Mouse (Mus musculus): Measurements from ENCODE around the gene Mlxipl.
A peak's percentile ranks its signal among the peaks of the same experiment; 100 is the strongest.
"Not testable (repeated sequence)": the region's sequence is repeated elsewhere in the genome, so short reads cannot be mapped to it uniquely, and the experiment has no call there.

Gene Mlxipl

DNA sequence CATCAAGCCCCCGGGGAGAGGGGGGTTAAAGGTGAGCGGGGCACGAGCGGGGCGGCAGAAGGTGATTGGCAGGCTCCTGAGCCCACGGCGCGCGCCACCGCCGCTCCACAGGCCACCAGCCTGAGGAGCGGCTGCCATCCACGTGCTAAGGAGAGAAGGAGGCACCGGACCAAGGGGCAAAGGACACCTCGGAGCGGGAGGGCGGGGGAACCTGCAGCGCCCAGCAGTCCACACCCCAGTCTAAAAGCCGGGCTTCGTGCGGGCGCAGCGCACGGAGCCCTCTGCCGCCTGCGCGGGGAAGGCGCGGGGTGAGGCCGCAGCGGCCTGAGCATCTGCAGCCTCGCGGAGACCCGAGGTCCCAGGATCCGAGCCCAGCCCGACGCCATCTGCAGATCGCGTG, at the start of gene Mlxipl:
TSS of gene Mlxipl (plus strand) at position 238 of the 400 bp plus-strand sequence.
- peak; percentile 84 for DNase-seq

DNA sequence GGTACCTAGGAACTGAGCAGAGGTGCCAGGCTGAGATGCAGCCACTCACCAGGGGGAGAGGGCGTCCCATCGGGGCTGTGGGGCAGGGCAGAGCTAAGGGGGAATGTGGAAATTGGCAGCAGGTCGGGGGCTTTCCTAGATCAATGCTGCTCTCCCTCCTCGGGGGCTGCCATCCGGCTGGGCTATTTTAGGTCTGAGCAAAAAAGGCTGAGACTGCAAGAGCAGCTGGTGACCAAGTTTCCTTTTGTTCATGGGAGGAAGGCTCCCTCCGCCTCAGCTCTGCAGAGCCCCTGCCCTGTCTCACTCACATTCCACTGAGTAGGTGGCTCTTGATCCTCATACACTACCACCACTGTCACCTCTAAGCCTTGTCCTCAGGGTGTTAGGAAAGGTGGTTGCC, 49.6 kb upstream of the Mlxipl start:
- no peak for DNase-seq

DNA sequence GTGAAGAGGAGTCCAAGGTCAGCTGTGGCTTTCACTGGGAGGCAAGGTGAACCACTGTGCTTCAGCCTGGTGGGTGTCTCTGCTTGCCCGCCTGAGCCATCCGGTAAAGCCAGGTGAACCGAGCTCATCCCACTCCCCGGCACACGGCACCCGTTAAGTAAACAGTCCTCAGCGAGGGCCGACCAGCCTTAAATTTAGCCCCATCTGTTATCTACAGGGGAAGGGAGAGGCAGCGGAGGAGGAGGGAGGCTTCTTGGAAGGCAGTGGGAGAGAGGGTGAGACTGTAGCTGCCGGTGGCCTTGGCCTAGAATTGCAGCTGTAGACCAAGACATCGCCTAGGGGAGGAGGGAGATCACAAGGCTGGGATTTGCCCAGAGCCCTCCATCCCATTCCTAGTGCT, 48.9 kb upstream of the Mlxipl start:
- no peak for DNase-seq

DNA sequence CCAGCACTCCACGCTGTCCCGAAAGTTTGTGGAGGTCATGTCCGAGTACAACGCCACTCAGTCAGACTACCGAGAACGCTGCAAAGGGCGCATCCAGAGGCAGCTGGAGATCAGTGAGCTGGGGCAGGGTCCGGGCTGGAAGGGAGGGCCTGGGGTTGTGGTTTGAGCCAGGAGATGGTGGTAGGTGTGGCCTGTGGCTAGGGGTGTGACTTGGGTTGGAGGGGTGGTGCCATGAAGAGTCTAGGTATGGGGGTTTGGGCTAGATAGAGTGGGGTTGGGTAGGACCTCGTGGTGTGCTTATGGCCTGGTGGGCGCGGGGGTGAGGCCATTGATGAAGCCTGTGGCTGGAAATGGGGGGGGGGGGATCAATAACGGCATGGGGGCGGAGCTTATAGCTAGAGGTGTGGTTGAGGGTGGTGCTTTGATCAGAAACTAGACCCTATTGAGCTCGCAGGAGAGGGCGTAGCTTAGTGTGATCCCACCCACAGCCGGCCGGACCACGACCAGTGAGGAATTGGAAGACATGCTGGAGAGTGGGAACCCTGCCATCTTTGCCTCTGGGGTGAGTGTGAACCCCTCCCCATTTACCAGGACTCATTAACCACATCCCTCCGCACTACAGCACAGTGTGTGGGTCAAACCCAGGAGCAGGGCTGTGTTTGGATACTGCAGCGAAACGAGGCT, 47.4 kb upstream of the Mlxipl start:
- no peak for DNase-seq

DNA sequence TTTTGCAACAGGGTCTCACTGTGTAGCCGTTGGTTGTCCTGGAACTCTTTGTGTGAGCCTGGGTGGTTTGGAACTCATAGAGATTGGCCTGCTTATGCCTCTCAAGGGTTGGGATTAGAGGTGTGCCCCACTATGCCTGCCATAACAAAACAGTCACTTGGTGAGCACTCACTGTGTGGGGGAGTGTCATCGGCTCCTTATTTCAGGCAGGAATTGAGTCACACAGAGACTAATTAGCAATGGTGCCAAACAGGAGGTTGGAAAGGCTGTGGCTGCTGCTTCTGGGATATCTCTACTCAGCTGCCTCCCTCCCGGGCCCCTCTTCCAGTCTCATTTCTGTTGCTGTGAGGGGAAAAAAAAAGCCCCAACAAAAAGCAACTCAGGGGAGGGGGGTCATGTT, 45.1 kb upstream of the Mlxipl start:
- no peak for DNase-seq

DNA sequence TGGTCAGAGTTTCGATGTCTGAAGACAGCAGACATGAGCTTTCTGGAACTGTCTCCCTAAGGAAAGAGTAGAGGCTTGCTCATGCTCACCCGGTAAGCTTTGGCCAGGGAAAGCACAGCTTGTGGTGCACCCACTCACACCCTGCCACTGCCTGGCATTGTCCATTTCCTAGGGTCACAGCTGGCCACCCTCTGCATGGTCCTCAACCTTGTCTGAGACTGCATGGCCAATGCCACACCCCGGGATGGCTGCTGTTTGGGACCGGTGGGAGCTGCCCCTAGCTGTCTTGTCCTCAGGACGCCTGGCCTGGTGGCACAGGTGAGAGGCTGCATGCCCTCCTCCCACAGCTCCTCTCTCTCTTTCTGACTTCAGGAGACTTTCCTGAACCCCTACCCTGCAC, 41.2 kb upstream of the Mlxipl start:
- no peak for DNase-seq

DNA sequence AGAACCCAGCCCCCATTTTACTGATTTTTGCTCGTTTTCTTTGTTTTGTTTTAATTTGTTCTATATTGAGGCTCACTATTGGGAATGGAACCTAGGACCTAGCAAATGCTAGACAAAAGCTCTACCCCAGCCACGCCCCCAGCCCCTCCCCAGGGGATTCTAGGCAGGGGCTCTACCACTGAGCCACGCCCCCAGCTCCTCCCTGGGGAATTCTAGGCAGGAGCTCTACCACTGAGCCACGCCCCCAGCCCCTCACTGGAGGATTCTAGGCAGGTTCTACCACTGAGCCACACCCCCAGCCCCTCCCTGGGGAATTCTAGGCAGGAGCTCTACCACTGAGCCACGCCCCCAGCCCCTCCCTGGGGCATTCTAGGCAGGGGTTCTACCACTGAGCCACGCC, 40.4 kb upstream of the Mlxipl start:
- not testable (repeated sequence) for DNase-seq

DNA sequence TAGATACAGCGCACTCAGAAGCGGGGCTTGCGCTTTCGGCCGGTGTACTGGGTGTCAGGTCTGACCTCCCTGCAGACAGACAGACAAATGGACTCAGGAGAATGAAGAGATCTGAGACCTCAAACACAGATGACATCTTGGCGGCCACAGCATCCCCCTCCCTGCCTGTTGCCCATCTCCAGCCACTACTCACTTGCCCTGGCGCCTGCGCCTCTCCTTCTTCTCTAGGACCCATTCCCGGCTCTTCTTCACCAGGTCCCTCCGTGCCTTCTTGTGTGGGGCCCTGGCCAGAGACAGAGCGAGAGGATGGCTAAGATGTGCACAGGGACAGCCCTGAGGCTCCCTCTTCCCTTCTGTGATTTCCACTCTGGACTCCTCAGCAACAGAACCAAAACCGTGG, 36.3 kb upstream of the Mlxipl start:
- no peak for DNase-seq

DNA sequence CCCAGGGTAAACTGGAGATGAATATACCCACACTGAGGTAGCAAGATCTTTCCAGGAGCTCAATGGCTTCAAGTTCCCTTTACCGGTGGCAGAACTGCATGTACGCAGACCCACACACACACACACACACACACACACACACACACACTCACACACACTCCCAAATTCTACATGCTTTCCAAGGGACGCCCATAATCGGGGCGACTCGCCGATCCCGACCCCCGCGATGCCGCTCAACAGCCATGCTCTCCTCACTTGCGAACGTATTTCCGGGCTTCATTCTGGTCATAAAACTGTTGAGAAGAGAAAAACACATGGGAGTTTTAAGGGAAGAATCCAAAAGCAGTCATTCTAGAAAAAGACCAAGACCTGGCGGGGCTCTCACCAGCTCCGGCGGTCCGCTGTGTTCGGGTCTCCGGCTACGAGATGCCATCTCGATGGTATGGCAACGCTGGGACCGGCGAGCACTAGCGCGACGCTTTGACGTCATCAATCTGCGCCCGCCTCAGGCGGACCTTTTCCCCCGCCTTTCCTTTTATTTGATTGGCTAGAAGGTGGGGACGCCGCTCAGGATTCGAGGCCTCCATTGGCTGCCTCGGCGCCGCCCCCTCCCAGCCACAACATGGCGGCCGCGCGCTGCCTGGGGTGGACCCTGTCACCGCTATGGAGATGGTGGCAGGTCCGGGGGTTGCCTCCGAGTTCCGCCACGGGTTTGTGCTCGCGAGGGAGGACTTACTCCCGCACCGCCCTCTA, 25.9 kb upstream of the Mlxipl start, which contains the start of gene Dnajc30:
TSS of gene Dnajc30 (plus strand) at position 574 of the 753 bp plus-strand sequence.
- DNase-seq: peak; percentile 98

DNA sequence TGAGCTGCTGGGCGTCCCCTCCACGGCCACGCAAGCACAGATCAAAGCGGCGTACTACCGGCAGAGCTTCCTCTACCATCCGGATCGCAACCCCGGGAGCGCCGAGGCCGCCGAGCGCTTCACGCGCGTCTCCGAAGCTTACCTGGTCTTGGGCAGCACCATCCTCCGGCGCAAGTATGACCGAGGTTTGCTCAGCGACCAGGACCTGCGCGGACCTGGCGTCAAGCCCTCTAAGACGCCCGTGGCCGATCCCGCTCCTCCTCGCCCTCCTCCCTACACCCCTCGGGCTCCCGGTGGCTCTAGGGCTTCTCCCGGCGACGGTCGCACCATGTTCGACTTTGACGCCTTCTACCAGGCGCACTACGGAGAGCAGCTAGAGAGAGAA, 25.3 kb upstream of the Mlxipl start:
- DNase-seq: no peak

DNA sequence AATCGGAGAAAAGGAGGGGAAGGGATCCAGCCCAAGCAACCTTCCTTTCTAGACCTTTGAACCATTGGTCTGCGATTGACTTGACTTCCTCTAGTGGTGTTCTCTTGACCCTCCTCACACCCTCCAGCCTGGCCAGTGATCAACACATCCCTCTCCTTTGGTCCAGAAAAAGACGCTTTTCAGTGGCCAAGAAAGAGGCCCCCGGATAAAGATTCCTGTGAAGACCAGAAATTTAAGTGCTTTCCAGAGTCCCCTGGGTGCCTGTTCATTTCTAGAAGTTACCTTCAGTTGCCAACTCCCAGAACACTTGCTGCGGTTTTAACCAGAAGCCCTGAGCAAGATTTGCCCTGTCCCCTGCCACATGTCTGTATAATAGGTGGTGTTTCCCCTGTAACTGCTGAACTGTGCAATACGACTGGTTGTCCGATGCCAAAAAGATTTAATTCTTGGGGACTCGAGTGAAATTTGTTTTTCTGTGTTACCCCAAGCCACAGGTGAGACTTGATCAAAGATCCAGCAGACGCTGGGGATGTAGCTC, 24.7 kb upstream of the Mlxipl start, which contains the start of gene Bud23:
TSS of gene Bud23 (minus strand) at position 51 of the 538 bp plus-strand sequence.
- DNase-seq: not testable (repeated sequence)

DNA sequence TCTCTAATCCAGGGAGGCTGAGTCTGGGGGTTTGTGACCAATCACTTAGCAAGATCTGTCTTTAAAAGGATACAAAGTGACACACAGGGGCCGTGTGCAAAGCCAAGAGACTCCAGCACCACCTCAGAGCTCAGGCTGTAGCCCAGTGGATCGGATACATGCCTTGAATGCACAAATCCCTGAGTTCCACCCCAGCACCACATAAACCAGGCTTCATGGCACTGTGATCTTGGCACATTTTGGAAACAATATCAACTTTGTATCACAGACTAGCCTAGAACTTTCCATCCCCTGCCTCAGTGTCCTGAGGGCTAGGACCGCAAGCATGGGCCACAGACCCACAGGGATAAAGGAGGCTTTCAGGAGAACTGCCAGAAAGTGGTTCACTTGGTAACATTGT, 23.7 kb upstream of the Mlxipl start:
- no peak for DNase-seq

DNA sequence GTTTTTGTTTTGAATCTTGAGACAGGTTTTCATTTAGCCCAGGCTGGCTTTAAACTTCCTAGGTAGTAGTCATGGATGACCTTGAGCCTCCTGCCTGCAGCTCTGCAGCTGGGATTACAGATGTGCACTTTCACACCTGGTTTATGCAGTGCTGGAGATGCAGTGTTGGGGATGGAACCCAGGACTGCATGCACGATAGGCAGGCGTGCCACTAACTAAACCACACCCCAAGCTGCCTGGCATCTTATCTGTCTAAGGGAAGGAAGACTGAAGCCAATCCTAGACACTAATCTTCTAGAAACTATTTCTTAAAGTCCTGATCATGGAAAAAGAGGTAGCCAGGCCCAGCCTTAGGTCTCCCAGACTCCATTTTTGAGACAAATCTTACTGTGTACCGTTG, 19.2 kb upstream of the Mlxipl start:
- DNase-seq: no peak

DNA sequence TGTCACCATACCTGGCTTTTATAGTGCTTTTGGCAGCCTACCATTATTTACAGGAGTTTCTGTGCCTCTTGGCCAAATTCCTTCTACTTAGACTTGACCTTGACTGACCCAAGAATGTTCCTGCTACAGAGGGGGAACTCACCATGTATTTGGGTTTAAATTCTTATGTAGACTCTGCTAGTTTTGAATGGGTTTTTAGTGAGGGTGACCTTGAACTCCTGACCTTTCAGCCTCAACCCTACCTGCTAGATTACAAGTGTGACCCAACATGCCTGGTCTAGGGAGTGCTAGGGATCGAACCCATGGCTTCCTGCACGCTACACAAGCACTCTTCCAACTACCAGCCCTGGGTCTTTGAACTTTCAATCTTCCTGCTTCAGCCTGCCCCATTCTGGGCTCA, 17.6 kb upstream of the Mlxipl start:
- DNase-seq: no peak

DNA sequence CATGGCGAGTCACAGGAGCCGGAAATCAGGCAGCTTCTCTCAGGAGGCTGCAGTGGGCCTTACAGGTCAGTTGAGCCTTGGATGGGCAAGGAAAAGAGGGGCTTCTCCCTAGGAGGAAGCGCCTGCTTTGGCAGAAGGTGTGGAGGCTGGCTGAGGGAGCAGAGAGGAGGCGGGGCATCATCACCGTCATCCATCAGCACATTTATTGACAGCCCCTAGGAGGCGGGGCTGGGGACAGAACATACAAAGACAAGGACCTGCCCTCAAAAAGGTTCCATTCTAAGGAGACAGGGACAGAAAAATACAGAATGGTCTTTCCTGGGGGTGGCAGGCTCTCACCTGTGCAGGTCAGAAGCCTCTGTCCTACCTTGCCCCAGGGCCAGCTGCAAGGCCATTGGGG, 17.0 kb upstream of the Mlxipl start:
- DNase-seq: no peak

DNA sequence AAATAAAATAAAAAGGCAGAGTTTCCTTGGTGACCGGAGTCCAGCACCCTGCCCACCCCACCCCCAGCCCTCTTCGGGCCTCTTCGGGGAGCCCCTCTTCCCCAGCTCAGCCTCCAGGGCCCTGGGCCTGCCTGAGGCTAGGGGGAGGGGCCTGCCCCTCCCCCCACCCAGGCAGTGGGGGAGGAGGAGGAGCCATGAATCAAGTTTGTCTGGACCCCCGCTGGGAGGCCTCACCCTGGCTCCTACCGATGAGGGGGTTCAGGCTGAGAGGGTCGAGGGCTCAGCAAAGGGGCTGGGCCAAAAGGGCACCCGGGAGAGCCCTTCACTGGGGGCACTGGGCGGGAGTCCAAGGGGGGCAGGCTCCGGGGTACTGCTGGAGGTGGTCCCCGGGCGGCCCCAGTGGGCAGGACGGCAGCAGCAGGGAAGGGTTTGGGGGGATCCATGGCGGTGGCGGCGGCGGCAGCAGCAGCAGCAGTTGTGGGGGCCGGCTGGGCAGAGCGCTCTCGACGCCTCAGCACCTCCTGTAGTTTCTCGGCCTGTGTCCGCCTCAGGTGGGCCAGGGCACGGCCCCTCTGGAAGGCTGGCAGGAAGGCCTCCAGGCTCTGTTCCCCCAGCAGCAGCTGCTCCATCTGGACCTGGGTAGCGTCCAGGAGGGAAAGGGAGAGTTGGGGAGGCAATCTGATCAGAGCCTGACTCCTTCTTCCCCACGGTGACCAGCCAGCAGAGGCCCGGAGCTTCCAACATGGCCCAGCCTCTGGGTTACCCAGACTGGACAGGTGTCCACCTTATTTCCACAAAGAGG, 16.1 kb upstream of the Mlxipl start:
- DNase-seq: no peak

DNA sequence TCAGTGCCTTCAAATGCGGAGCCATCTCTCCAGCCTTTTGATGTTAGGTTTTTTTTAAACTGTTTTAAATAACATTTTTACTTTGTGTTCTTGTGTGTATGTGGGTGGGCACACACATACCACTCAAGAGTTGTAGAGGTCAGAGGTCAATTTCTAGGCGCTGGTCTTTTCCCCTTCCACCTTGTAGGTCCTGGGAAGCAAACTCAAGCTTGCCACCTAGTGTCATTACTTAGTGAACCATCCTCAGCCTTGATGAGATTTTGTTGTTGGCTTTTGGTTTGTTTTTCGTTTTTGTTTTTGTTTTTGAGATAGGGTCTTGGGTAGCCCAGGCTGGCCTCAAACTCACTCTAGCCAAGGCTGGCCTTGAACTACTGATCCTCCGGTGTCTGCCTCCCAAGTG, 14.0 kb upstream of the Mlxipl start:
- DNase-seq: no peak

DNA sequence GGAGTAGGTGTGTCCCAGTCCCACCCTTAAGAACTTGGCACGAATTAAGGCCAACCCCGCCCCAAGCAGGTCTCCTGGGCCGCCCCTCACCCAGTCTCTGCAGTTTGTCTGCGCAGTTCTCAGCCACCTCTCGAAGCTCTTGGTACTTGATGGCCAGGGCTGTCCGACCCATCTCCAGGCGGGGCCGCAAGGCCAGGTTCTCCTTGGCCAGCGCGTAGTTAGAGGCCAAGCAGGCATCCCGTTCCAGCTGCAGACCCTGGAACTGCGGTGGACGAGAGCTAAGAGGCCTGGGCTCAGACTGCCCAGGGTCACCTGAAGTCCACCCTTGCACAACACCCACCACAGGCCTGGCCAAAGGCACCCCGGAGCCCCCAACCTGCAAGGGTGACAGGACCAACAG, 13.3 kb upstream of the Mlxipl start:
- peak; percentile 32 for DNase-seq

DNA sequence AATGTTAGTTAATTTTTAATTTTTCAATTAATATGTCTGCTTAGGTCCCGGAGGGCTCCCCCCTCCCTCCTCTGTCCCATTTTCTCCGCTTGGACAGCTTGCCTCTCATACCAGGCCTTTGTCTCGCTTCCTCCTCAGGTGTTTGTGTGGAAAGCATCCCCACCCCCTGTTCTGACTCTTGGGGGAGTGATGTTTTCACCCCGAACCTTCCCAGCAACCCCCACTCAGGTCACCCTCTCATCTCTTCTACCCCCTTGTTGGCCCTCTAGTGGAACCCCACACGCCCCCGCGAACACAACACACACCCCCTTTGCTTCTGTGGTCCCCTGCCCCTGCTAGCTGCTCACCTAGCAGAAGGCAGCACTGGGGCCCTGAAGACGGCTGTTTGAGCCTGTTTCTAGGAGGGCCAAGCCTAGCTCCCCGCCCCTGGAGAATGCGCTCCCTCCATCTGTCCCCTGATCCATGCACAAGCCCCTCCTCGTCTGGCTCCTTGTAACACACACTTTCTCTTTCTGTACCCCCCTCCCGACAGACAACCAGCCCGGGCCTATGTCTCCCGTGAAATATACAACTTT, 12.7 kb upstream of the Mlxipl start:
- peak; percentile 77 for DNase-seq

DNA sequence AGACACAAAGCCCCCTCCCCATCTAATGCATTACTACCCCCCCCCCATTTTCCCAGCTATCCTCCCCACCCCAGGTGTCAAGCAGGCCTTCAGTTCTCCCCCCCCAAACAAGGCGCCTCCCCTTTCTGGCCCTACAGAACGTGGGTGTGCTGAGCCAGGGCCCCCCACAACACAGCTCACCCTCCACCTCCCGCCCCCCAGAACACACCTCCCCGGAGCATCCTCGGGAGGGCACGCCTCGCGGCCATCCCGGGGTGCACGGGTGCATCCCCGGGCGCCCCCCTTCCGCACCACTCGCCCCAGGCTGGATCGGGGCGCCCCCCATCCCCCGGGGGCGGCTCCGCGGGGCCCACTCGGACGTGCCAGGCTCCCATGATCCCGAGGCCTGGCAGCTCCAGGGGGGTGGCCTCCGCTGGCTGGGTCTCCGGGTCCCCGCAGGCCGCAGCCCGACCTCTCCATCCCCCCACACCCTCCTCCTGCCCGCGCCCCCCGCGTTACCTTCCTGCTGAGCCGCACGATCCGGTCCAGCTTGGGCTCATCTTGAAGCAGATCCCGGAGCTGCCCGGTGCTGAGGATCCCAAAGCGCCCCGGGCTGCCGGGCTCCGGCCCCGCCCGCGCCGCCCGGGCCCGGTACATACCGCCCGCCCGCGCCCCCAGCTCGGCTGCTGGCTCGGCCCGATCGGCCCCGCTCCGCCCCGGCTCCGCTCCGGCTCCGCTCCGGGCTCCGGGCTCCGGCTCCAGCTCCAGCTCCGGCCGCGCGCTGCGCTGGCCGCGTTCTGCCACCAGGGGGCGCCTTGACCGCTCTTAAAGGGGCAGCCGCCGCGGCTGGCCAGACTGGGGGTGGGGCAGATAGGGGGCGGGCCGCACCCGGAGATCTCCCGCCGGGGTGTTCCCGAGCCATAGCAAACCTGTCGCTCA, 11.9 kb upstream of the Mlxipl start, which contains the start of gene Vps37d:
TSS of gene Vps37d (minus strand) at position 703 of the 918 bp plus-strand sequence.
- peak; percentile 95 for DNase-seq

DNA sequence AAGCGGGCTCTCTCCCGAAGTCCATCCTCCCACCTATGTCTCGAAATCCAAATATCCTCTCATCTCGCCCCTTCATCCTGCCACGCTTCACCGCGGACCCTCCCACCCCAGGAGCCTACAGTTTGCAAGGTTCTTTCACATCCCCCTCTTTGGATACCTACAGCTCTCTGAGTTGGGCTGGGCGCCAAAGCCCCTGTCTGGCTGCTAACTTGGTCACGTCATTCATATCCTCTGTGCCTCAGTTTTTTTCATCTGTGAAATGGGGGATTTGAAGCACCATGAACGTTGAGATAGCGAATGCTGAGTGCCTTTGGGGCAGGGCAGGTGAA, 11.2 kb upstream of the Mlxipl start:
- DNase-seq: no peak

DNA sequence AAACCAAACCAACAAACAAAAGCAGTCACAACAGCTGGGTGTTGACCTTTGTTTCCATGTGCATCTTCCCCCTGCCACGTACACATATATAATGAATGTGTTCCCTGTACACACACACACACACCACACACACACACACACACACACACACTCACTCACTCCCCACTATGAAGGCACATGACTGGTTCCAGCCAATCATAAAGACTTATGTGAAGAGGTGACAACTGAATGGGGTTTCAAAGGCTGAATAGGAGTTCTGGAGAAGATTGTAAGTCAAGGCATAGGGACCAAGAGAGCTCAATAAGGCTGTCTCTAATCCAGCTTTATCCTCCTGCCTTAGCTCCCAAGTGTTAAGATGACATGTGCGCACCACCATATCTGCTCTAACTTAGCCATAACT, 10.1 kb upstream of the Mlxipl start:
- no peak for DNase-seq

All from kidney, postnatal 14 days (tissue).